Mouse (Mus musculus): ENCODE measurements around the gene Ropn1. TPM values are rescaled to one million over a fixed set of nuclear protein-coding genes. Genes with fewer than 3 reads are reported as not detected.

Ropn1 gene
- not detected in 2 replicates for polyA plus RNA-seq (2012; rRNA removed; ENCODE audit: low replicate concordance)

DNA sequence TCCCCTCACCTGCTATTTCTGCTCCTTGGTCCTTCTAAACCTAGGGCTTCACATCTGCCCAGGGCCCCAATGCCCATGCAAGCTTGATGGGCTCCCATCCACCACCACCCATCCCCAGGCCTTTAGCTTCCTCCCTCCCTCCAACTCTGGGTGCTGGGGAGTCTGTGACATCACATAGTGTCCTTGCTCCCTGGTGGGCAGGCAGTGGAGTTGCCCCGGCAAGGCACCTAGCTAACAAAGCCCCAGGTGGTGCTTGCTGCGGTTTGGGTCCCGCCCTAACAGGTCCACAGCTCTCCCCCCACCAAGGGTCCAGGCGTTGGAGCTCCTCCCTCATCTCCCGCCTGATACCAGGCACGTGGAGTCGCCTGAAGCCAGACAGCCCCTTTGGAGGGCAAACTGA is at the start of gene Ropn1:
Ropn1 (plus strand) TSS at position 301 of the 400 bp plus-strand sequence.

DNA sequence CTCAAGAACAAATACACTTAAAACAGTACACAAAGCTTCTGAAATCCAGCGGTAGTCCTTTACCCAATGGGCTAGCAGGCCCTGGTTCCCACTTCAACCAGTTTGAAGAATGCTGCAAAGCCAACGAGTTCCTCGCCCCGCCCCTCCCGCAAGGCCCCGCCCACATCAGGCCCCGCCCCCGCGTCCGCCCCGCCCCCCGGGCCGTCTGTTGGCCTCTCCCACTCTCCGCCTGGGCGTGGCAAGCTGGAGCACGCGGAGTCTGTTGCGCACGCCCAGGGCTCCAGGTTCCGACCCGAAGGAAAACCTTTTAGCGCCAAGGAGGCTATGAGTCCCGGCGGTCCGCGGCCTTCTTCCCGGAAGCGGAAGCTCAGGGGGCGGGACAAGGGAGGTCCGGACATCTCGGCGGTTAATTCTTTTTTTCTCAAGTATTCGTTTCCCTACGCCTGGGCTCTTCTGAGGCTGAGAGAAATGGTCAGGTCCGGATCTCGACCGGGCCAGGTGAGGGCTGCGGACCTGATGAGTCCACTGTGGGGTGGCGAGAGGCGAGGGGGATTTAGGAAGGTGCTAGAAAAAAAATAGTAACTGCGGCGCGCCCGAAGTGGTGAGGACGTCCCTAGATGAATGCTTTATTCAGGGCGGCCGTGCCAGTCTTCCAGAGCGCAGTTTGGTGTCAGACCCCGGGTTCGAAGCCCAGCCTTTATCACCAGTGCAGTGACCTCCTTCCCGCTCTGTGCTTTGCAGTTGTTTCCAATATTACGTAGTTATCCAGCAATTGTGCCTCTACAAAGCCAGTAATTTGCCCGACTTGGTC is 40.8 kb downstream of the Ropn1 start, which contains the start of gene Ccdc14:
Ccdc14 (plus strand) TSS at position 283 of the 811 bp plus-strand sequence.

Other genes starting within 250 kb of the Ropn1 start
- 8.1 and 29.1 TPM in 2 replicates for gene Kalrn, start 76.4 kb upstream of the Ropn1 start, polyA plus RNA-seq (2012; rRNA removed; ENCODE audit: low replicate concordance)
- gene Ccdc14, start 40.7 kb downstream of the Ropn1 start, polyA plus RNA-seq (2012; rRNA removed; ENCODE audit: low replicate concordance), result 0.48 and 0.62 TPM in 2 replicates
- gene Mylk, start 95.3 kb downstream of the Ropn1 start, polyA plus RNA-seq (2012; rRNA removed; ENCODE audit: low replicate concordance), result 141 and 269 TPM in 2 replicates